Mouse (Mus musculus): ENCODE results near the gene Scn1a. TPM values are rescaled to one million over a fixed set of nuclear protein-coding genes. Genes with fewer than 3 reads are reported as not detected.

Gene Scn1a
- polyA plus RNA-seq (2017; shearing (Covaris generic)) = 0.09 TPM

DNA sequence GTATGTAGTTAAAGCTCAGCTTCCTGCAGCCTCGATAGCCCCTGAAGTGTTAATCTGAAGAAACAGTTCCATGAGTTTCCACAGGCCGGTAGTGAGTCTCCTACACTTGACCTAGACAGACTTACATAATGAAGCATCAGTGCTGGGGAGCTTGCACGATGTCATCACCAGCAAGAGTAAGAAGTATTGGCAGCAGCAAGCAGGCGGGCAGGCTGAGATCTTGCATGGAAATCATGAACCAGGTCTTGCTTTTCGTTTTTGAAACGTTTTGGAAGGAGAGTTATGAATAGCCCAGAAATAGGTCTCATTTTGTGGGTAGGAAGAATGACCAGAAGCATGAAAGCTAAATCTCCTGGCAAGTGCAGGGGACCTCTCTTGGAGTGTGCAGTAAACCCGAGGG, at the start of gene Scn1a:
TSS of gene Scn1a (minus strand) at position 130 of the 400 bp plus-strand sequence.

DNA sequence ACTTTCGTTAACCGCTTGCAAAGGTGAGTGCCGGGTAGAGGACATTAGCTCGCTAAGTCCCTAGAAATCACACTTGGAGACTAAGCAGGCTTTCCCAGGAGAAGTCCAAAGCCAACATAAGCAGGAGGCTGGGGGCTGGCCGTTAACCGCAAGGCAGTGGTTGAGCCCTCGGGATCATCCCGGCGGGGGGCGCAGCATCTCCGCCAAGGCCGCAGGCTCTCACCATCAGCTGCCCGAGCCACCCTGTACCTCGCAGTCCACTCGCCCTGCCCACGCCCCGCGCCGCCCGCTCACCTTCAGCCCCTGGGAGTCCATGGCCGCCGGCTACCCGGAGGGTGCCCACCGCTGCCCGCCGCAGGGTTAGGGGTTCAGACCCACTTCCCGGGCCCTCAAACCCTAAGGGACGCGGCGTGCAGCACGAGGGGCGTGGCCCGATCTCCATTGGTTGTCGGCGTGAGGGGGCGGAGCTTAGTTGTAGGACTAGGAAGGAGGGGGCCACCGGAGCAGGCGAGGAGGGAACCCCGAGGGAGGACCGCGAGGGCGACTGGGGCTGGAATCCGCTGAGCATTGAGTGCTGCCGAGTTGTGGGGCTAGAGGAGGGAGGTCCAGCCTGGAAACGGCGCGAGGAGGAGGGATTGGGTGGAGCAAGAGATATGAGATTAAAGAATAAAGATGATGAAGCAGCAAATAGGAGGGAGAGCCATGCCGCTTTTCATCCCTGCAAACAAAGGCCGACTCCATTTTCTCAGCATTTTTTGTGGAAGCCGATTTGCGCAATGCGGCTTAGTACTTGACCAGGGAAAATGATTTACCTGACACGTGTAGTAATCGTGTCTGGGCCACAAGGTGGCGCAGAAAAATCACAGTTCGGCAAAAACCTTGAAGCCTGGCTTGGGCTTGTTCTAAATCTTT, 184.2 kb downstream of the Scn1a start, which contains the start of gene Ttc21b:
TSS of gene Ttc21b (minus strand) at position 398 of the 912 bp plus-strand sequence.

Other genes starting within 250 kb of the Scn1a start
- 12.1 TPM for gene Ttc21b, start 184.2 kb downstream of the Scn1a start, polyA plus RNA-seq (2017; shearing (Covaris generic))
- 0.07 TPM for gene Scn9a, start 194.1 kb upstream of the Scn1a start, polyA plus RNA-seq (2017; shearing (Covaris generic))

Data from activated CD4-positive, CD25-positive, alpha-beta regulatory T cell, adult 9 weeks (primary cell).